Mouse (Mus musculus): ENCODE data around the gene Rad23a. TPM values are rescaled to one million over a fixed set of nuclear protein-coding genes. Genes with fewer than 3 reads are reported as not detected.

Gene Rad23a
- 75.7 and 81.1 TPM in 2 replicates for polyA plus RNA-seq (2014; fragmentation: Nextera tagmentation; extraction: Ambion mirVana)

DNA sequence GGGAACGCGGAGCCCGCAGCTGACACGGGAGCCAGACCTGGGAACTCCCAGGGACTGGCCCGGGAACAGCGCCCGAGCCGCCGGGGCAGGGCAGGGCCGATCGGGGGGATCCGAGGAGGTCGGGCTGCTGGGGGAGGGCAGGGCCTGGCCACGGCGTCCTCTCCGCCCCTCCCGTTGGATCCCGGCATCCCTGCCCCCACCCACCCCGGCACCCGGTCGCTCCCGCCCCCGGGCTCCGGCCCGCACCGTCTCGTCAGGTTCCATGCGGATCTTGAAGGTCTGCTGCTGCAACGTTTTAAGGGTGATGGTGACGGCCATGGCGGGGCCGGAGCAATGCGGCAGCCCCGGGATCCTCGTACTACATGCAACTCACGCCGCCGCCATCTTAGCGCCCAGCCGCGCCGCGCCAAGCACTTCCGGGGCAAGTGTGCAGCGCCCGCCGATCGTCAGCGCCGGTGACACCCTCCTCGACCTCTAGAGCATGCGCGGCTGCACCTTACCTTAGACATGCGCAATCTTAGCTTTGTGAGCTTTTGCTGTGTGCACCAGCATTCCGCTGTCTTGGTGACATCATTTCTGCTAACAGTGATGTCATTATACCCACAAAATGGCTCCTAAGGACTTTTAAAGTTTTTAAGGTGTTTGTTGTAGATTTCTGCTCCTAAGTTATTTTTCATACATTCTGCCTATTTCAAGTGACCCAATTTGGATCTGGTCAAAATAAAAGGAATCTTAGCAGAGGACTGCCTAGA, at the start of gene Rad23a:
Gene Rad23a, minus strand, starts transcription at position 418 of the 752 bp plus-strand sequence.
- DNase-seq (ENCODE audit: low spot score) (peak; percentile 97), ATAC-seq (ENCODE audit: low FRiP score) (peak; percentile 95)
- Histone ChIP-seq H3K4me2 (replicated peaks) (peak within 1 kb of the TSS; percentile 76), H3K27me3 (ENCODE audit: control insufficient read depth, insufficient read depth, low read length) (no peaks in the 10 kb centered on the region), H3K36me3 (replicated peaks; ENCODE audit: control insufficient read depth, insufficient read depth) (peaks cover 83% of the 10 kb centered on the region), H3K4me3 (replicated peaks; ENCODE audit: low read length) (peak within 1 kb of the TSS; percentile 89), H3K9me3 (ENCODE audit: control insufficient read depth, low read length) (no peaks in the 10 kb centered on the region), H3K27ac (peak within 1 kb of the TSS; percentile 89), H3K4me1 (replicated peaks; ENCODE audit: control insufficient read depth, insufficient read depth, low read length) (peaks cover 24% of the 10 kb centered on the region), H3K9ac (peak within 1 kb of the TSS; percentile 92)
- WGBS, result under 1% methylated on average over 41 of the region's 55 CpGs

DNA sequence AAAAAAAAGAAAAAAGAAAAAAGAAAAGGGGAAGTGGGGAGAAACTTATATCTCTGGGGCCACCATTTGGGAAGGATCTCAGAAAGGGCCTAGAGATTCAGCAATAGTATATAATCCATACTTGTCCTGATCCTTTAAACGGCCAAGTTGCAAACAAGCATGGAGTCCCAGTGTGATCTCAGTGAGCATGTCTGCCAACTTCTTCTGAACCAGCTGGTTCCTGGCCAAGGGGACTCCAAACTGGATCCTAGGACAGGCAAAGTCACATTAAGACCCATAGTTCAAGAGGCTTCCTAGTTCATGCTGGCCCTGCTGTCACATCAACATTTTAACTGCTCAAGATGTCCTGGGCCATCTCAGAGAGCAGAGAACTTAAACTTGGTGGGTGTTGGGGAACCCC, 48.7 kb upstream of the Rad23a start:
- WGBS, result 96% methylated on average over 1 of the region's 1 CpGs

DNA sequence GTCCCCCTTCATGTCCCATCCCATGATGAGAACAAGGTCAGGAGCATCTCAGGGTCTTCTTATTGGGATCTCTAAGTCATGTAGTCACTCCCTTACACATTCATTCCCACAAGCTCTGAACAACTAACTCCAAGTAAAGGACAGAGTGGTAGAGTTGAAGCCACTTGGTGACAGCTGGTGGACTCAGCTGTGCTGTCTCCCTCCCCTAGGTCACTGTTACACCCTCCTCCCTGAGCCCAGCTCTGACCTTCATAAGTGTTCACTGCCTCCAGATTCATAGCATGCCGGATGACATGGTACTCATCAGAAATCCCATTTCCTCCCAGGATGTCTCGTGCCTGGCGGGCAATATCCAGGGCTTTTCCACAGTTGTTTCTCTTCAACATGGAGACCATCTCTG, 47.8 kb upstream of the Rad23a start:
- DNase-seq (ENCODE audit: low spot score), result no peak
- H3K4me2 ChIP-seq (replicated peaks), result no peak overlapping the region
- no peaks in the 10 kb centered on the region for H3K27me3 ChIP-seq (ENCODE audit: control insufficient read depth, insufficient read depth, low read length)
- H3K36me3 ChIP-seq (replicated peaks; ENCODE audit: control insufficient read depth, insufficient read depth), result peaks cover 37% of the 10 kb centered on the region
- H3K4me1 ChIP-seq (replicated peaks; ENCODE audit: control insufficient read depth, insufficient read depth, low read length), result peaks cover 8% of the 10 kb centered on the region
- ATAC-seq (ENCODE audit: low FRiP score), result no peak
- H3K9me3 ChIP-seq (ENCODE audit: control insufficient read depth, low read length), result no peaks in the 10 kb centered on the region
- no peak overlapping the region for H3K27ac ChIP-seq
- WGBS, result 96% methylated on average over 3 of the region's 3 CpGs
- H3K4me3 ChIP-seq (replicated peaks; ENCODE audit: low read length), result no peak overlapping the region
- no peak overlapping the region for H3K9ac ChIP-seq

More for the DNA sequence above, 48.7 kb upstream of the Rad23a start:
- Histone ChIP-seq H3K36me3 (replicated peaks; ENCODE audit: control insufficient read depth, insufficient read depth) (peaks cover 37% of the 10 kb centered on the region), H3K4me2 (replicated peaks) (no peak overlapping the region), H3K27ac (no peak overlapping the region), H3K9me3 (ENCODE audit: control insufficient read depth, low read length) (no peaks in the 10 kb centered on the region), H3K4me1 (replicated peaks; ENCODE audit: control insufficient read depth, insufficient read depth, low read length) (peaks cover 11% of the 10 kb centered on the region), H3K27me3 (ENCODE audit: control insufficient read depth, insufficient read depth, low read length) (no peaks in the 10 kb centered on the region), H3K9ac (no peak overlapping the region), H3K4me3 (replicated peaks; ENCODE audit: low read length) (no peak overlapping the region)
- DNase-seq (ENCODE audit: low spot score) (no peak), ATAC-seq (ENCODE audit: low FRiP score) (no peak)

DNA sequence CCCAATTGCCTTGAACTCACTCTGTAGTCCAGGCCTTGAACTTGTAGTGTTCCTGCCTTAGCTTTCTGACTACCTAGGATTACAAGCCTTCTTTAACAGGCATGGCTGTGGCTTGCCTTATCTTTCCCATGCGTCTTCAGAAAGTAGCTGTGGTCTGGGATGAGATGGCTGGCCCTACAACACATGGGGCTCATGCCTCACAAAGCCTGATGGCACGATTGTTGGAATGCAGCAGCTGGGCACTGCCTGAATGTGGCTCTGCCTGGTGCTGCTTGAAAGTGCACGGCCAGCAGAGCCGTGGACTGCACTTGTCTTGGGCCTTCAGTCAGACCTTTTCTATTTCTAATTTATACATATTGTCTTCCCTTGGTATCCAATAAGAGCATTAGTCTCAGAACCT, 44.3 kb upstream of the Rad23a start:
- 92% methylated on average over 4 of the region's 4 CpGs for WGBS
- no peak overlapping the region for H3K9ac ChIP-seq
- ATAC-seq (ENCODE audit: low FRiP score), result no peak
- H3K4me1 ChIP-seq (replicated peaks; ENCODE audit: control insufficient read depth, insufficient read depth, low read length), result no peaks in the 10 kb centered on the region
- H3K4me3 ChIP-seq (replicated peaks; ENCODE audit: low read length), result no peak overlapping the region
- H3K36me3 ChIP-seq (replicated peaks; ENCODE audit: control insufficient read depth, insufficient read depth), result peaks cover 31% of the 10 kb centered on the region
- H3K27me3 ChIP-seq (ENCODE audit: control insufficient read depth, insufficient read depth, low read length), result no peaks in the 10 kb centered on the region
- no peak overlapping the region for H3K27ac ChIP-seq
- no peak for DNase-seq (ENCODE audit: low spot score)
- H3K9me3 ChIP-seq (ENCODE audit: control insufficient read depth, low read length), result no peaks in the 10 kb centered on the region
- H3K4me2 ChIP-seq (replicated peaks), result no peak overlapping the region

DNA sequence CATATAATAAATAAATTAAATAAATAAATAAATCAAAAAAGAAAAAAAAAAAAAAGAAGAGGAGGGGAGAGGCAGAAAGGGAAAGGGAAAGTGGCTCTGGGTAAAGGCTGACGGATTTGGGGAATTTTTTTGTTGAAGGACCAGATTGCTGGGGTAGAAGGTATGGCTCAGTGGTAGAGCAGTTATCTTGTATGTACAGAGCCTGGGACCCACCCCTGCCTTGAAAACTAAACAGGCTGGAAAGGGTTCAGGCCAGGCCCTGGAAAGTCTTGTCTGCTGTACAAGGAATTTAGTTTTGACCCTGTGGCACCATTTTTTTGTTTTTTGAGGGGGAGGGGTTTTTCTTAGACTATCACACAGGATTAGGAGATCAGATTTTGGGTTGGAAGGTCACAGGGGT, 38.5 kb upstream of the Rad23a start:
- no peaks in the 10 kb centered on the region for H3K4me1 ChIP-seq (replicated peaks; ENCODE audit: control insufficient read depth, insufficient read depth, low read length)
- H3K4me2 ChIP-seq (replicated peaks), result no peak overlapping the region
- ATAC-seq (ENCODE audit: low FRiP score), result no peak
- no peaks in the 10 kb centered on the region for H3K27me3 ChIP-seq (ENCODE audit: control insufficient read depth, insufficient read depth, low read length)
- no peak overlapping the region for H3K9ac ChIP-seq
- H3K4me3 ChIP-seq (replicated peaks; ENCODE audit: low read length), result no peak overlapping the region
- no peak overlapping the region for H3K27ac ChIP-seq
- no peak for DNase-seq (ENCODE audit: low spot score)
- WGBS, result 95% methylated on average over 1 of the region's 1 CpGs
- H3K36me3 ChIP-seq (replicated peaks; ENCODE audit: control insufficient read depth, insufficient read depth), result no peaks in the 10 kb centered on the region
- no peaks in the 10 kb centered on the region for H3K9me3 ChIP-seq (ENCODE audit: control insufficient read depth, low read length)

DNA sequence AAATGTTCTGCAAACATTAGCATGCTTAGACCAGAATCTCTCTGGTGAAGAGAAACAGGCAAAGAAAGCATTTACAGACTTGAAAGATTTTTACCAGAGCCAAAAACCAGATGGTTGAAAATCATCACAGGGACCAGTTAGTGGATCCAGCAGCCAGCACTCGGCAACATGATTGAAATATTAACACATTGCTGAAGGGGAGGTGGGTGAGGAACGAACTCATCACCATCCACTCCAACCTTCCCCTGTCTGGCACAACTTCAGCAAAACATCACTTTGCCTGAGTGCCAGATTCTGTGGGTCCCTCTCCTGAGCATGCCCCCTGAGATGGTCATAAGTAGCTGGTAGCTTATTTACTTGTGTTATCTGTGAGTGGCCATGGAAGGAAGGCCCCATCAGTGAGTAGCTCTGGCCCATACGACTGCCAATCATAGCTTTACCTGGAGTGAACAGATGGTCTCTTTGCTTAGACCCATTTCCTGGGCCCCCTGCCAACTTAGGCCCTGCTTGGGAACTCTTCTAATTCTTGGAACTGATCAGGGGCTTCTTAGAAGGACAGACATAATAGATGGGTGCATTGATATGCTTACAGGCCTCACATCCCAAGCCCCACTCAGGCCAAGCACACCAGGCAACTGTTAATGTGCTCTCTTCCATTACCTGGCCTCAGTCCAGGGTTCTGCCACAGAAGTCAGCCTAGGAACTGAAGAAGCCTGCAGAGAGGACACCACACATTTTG, 37.0 kb upstream of the Rad23a start:
- ATAC-seq (ENCODE audit: low FRiP score) (no peak; the same call in 1 of the 2 replicates), DNase-seq (ENCODE audit: low spot score) (peak; percentile 35)
- Histone ChIP-seq H3K9ac (no peak overlapping the region), H3K27ac (no peak overlapping the region), H3K4me1 (replicated peaks; ENCODE audit: control insufficient read depth, insufficient read depth, low read length) (no peaks in the 10 kb centered on the region; the same call in 1 of the 2 replicates), H3K9me3 (ENCODE audit: control insufficient read depth, low read length) (no peaks in the 10 kb centered on the region), H3K4me2 (replicated peaks) (no peak overlapping the region), H3K27me3 (ENCODE audit: control insufficient read depth, insufficient read depth, low read length) (peaks cover 4% of the 10 kb centered on the region; the same call in 1 of the 2 replicates), H3K4me3 (replicated peaks; ENCODE audit: low read length) (no peak overlapping the region), H3K36me3 (replicated peaks; ENCODE audit: control insufficient read depth, insufficient read depth) (no peaks in the 10 kb centered on the region)
- WGBS, result 80% methylated on average over 3 of the region's 3 CpGs

DNA sequence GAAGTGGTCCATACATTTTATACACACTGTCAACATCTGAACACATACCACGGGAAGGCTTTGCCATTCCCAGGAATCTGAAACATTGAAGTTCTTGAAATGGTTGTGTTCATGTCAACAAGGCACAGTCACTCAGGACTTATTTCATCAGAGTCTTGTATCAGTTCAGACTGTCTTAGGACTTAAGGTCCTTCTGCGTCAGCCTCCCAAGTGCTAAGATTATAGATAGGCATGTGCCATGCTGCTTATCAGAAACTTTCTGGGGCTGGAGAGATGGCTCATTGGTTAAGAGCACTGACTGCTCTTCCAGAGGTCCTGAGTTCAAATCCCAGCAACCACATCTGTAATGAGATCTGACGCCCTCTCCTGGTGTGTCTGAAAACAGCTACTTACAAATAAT, 33.9 kb upstream of the Rad23a start:
- Histone ChIP-seq H3K27ac (no peak overlapping the region), H3K4me3 (replicated peaks; ENCODE audit: low read length) (no peak overlapping the region), H3K9ac (no peak overlapping the region), H3K4me2 (replicated peaks) (no peak overlapping the region), H3K27me3 (ENCODE audit: control insufficient read depth, insufficient read depth, low read length) (peaks cover 6% of the 10 kb centered on the region; the same call in 1 of the 2 replicates), H3K36me3 (replicated peaks; ENCODE audit: control insufficient read depth, insufficient read depth) (peaks cover 16% of the 10 kb centered on the region), H3K4me1 (replicated peaks; ENCODE audit: control insufficient read depth, insufficient read depth, low read length) (peaks cover 4% of the 10 kb centered on the region; the same call in 1 of the 2 replicates), H3K9me3 (ENCODE audit: control insufficient read depth, low read length) (no peaks in the 10 kb centered on the region)
- DNase-seq (ENCODE audit: low spot score), result no peak
- ATAC-seq (ENCODE audit: low FRiP score), result no peak
- 92% methylated on average over 3 of the region's 3 CpGs for WGBS

DNA sequence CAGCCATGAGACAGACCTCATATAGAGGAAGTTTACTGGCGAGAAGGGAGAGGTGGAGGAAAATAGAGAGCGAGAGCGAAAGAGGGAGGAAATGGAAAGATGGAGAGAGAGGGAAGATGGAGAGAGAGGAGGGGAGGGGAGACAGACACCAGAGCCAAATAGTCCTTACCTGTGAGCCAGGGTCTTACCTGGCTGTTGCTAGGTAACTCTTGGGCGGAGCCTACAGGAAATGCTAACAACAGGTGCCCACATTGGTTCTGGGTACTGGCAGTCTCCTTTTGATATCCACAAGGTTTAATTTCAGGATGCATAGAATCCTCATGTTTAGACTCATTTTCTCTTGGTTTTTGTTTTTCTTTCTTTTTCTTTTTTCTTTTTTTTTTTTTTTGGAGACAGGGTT, 32.6 kb upstream of the Rad23a start:
- peaks cover 6% of the 10 kb centered on the region; the same call in 1 of the 2 replicates for H3K27me3 ChIP-seq (ENCODE audit: control insufficient read depth, insufficient read depth, low read length)
- H3K27ac ChIP-seq, result no peak overlapping the region
- no peaks in the 10 kb centered on the region for H3K9me3 ChIP-seq (ENCODE audit: control insufficient read depth, low read length)
- DNase-seq (ENCODE audit: low spot score) (no peak), ATAC-seq (ENCODE audit: low FRiP score) (no peak)
- peaks cover 4% of the 10 kb centered on the region; the same call in 1 of the 2 replicates for H3K4me1 ChIP-seq (replicated peaks; ENCODE audit: control insufficient read depth, insufficient read depth, low read length)
- peak overlapping the region; percentile 88 for H3K4me2 ChIP-seq (replicated peaks)
- H3K36me3 ChIP-seq (replicated peaks; ENCODE audit: control insufficient read depth, insufficient read depth), result peaks cover 29% of the 10 kb centered on the region
- WGBS, result 83% methylated on average over 4 of the region's 4 CpGs
- no peak overlapping the region for H3K9ac ChIP-seq
- peak overlapping the region; percentile 41 for H3K4me3 ChIP-seq (replicated peaks; ENCODE audit: low read length)

DNA sequence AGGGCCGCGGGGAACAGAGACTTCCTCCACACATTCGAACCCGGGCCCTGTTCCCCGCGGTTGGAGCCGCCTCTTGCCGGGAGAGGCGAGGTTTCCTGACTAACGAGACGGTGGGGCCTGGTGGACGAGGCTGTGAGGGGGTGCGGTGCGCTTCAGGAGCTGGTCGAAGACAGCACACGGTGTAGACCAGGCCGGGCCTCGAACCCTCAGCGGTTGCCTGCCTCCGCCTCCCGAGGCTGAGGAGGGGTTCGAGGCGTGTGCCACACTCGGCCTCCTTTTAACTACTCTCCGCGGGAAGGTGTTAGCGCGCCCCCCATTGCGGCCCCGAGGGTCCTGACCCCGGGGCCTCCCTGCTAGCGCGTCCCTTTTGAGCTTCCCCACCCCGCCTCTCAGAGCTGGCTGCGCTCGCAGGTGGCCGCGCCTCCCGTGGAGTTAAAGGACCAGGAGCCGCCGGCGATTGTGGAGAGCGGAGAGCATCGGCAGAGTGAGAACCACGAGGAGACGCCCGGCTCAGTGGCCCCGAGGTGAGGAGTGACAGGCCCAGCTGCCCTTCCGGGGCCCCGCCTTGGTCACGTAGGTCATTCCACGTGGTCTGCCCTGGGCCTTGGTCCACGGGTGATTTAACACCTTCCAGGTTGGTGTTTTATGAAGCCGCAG, 32.0 kb upstream of the Rad23a start:
- ATAC-seq (ENCODE audit: low FRiP score), result peak; percentile 54; the same call in 1 of the 2 replicates
- Histone ChIP-seq H3K9me3 (ENCODE audit: control insufficient read depth, low read length) (no peaks in the 10 kb centered on the region), H3K9ac (peak overlapping the region; percentile 54), H3K36me3 (replicated peaks; ENCODE audit: control insufficient read depth, insufficient read depth) (peaks cover 35% of the 10 kb centered on the region), H3K27ac (no peak overlapping the region), H3K4me1 (replicated peaks; ENCODE audit: control insufficient read depth, insufficient read depth, low read length) (peaks cover 4% of the 10 kb centered on the region; the same call in 1 of the 2 replicates), H3K4me3 (replicated peaks; ENCODE audit: low read length) (peak overlapping the region; percentile 41), H3K27me3 (ENCODE audit: control insufficient read depth, insufficient read depth, low read length) (peaks cover 6% of the 10 kb centered on the region; the same call in 1 of the 2 replicates), H3K4me2 (replicated peaks) (peak overlapping the region; percentile 88)
- DNase-seq (ENCODE audit: low spot score), result no peak
- 4% methylated on average over 54 of the region's 54 CpGs for WGBS
